8 mouse cellular contexts compared by ENCODE assay signal in the genomic region with DNA sequence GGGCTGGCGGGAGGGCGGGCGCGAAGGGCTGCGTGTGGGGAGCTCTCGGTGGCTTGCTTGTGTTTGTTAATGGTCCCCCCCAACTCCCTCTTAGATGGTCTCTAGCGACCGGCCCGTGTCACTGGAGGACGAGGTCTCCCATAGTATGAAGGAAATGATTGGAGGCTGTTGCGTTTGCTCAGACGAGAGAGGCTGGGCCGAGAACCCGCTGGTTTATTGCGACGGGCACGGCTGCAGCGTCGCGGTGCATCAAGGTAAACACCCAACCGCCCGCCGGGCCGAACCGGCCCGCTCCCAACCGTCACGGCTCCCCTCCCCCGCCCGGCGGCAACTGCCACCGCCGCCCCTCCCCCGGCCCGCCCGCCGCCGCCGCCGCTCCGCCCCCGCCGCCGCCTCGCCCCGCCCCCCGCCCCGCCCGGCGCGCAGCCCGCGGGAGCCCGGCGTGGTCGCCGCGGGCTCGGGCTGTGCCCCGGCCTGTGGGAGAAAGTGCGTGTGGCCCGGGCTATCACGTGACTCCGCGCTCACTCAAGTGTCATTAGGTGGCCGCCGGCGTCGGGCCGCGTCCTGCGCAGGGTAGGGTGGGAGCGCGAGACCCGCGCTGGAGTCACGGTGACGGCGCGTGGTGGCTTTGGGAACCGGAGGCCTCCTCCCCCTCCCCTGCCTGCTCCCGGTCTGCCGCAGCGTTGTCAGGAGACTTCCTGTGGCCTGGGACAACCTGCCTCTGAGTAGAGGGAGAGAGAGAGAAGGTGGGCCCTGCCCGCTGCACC. TPM values are rescaled to one million over a fixed set of nuclear protein-coding genes. Genes with fewer than 3 reads are reported as not detected.
DNase-seq lines count a peak whose midpoint lies in the region; ATAC-seq and TF ChIP-seq lines count a peak whose summit lies in the region.

No protein-coding gene starts in this region.

- ATAC-seq in heart, embryonic 12.5 days (ENCODE audit: insufficient number of reproducible peaks, low FRiP score): peak; percentile 83
- ATAC-seq in kidney, embryonic 16.5 days (ENCODE audit: low FRiP score, low TSS enrichment): peak; percentile 67
- ATAC-seq in liver, embryonic 12.5 days: peak; percentile 69
- peak; percentile 53 for ATAC-seq in stomach, embryonic 15.5 days (ENCODE audit: insufficient read depth, low FRiP score, low read depth)

- peak overlapping the region; percentile 78 for H3K4me2 ChIP-seq in heart, embryonic 12.5 days
- peak overlapping the region; percentile 86 for H3K4me2 ChIP-seq in kidney, embryonic 16.5 days (replicated peaks; ENCODE audit: low read depth, low read length)
- H3K4me2 ChIP-seq in liver, embryonic 12.5 days: peak overlapping the region; percentile 95
- H3K4me2 ChIP-seq in stomach, embryonic 15.5 days: peak overlapping the region; percentile 82

- H3K9me3 ChIP-seq in heart, embryonic 12.5 days (replicated peaks): no peaks in the 10 kb centered on the region
- no peaks in the 10 kb centered on the region for H3K9me3 ChIP-seq in kidney, embryonic 16.5 days (ENCODE audit: low read length)
- no peaks in the 10 kb centered on the region for H3K9me3 ChIP-seq in liver, embryonic 12.5 days (replicated peaks)
- no peaks in the 10 kb centered on the region for H3K9me3 ChIP-seq in stomach, embryonic 15.5 days

- TF ChIP-seq CTCF in C2C12 (IDR thresholded peaks at IDR 0.05; ENCODE audit: control insufficient read depth, insufficient read depth, insufficient read length): no peak
- TF ChIP-seq CTCF in bone marrow, adult 2 months (IDR thresholded peaks at IDR 0.05; ENCODE audit: control insufficient read depth, insufficient read depth, low read length): no peak
- no peak for TF ChIP-seq CTCF in embryonic fibroblast, embryonic 13.5 days (IDR thresholded peaks at IDR 0.05; ENCODE audit: borderline replicate concordance, insufficient read depth, low read length)

- peaks cover 44% of the 10 kb centered on the region for H3K79me3 ChIP-seq in C2C12 (ENCODE audit: low read depth)

- H3K79me2 ChIP-seq in C2C12 (ENCODE audit: control insufficient read depth, insufficient read depth): peaks cover 69% of the 10 kb centered on the region

- 1% methylated on average over 84 of the region's 85 CpGs for WGBS in bone marrow, adult 2 months
- WGBS in heart, embryonic 12.5 days: under 1% methylated on average over 60 of the region's 85 CpGs
- under 1% methylated on average over 45 of the region's 85 CpGs for WGBS in kidney, embryonic 16.5 days
- WGBS in liver, embryonic 12.5 days (ENCODE audit: insufficient replicate concordance): under 1% methylated on average over 66 of the region's 85 CpGs
- under 1% methylated on average over 60 of the region's 85 CpGs for WGBS in stomach, embryonic 15.5 days

- H3K36me3 ChIP-seq in C2C12 (ENCODE audit: control insufficient read depth, insufficient read depth): peaks cover 32% of the 10 kb centered on the region
- H3K36me3 ChIP-seq in heart, embryonic 12.5 days: peaks cover 12% of the 10 kb centered on the region
- H3K36me3 ChIP-seq in kidney, embryonic 16.5 days (ENCODE audit: insufficient read depth, low read length): 0 out of 2 replicates have a peak, but pooled peaks cover 3% of the 10 kb centered on the region
- peaks cover 29% of the 10 kb centered on the region for H3K36me3 ChIP-seq in liver, embryonic 12.5 days
- H3K36me3 ChIP-seq in stomach, embryonic 15.5 days: 0 out of 2 replicates have a peak, but pooled peaks cover 4% of the 10 kb centered on the region

- H3K27ac ChIP-seq in bone marrow, adult 2 months (ENCODE audit: control insufficient read depth, insufficient read depth, low read depth, low read length, poor library complexity): peak overlapping the region; percentile 99
- peak overlapping the region; percentile 95 for H3K27ac ChIP-seq in embryonic fibroblast, embryonic 13.5 days (ENCODE audit: insufficient read depth, low read length)
- peak overlapping the region; percentile 100 for H3K27ac ChIP-seq in heart, embryonic 12.5 days (ENCODE audit: poor library complexity, severe bottlenecking)
- peak overlapping the region; percentile 100 for H3K27ac ChIP-seq in kidney, embryonic 16.5 days (ENCODE audit: low read length)
- peak overlapping the region; percentile 100 for H3K27ac ChIP-seq in liver, embryonic 12.5 days
- H3K27ac ChIP-seq in stomach, embryonic 15.5 days: peak overlapping the region; percentile 99

- H3K4me1 ChIP-seq in bone marrow, adult 2 months (ENCODE audit: control insufficient read depth, insufficient read depth, low read length): no peaks in the 10 kb centered on the region
- H3K4me1 ChIP-seq in embryonic fibroblast, embryonic 13.5 days (ENCODE audit: control insufficient read depth, insufficient read depth, low read length): no peaks in the 10 kb centered on the region
- H3K4me1 ChIP-seq in heart, embryonic 12.5 days (replicated peaks): peaks cover 7% of the 10 kb centered on the region
- peaks cover 15% of the 10 kb centered on the region for H3K4me1 ChIP-seq in kidney, embryonic 16.5 days (ENCODE audit: insufficient read depth, low read length)
- H3K4me1 ChIP-seq in liver, embryonic 12.5 days: peaks cover 21% of the 10 kb centered on the region
- H3K4me1 ChIP-seq in stomach, embryonic 15.5 days: peaks cover 12% of the 10 kb centered on the region; the same call in 1 of the 2 replicates

- peak; percentile 89 for TF ChIP-seq POLR2A in bone marrow, adult 2 months (IDR thresholded peaks at IDR 0.05; ENCODE audit: borderline replicate concordance, control insufficient read depth, low read depth, low read length)
- peak; percentile 43; the same call in 1 of the 2 replicates for TF ChIP-seq POLR2A in embryonic fibroblast, embryonic 13.5 days (IDR thresholded peaks at IDR 0.05; ENCODE audit: low read depth, low read length)

- H3K9ac ChIP-seq in heart, embryonic 12.5 days: peak overlapping the region; percentile 100
- peak overlapping the region; percentile 99 for H3K9ac ChIP-seq in kidney, embryonic 16.5 days (replicated peaks; ENCODE audit: low read length)
- peak overlapping the region; percentile 99 for H3K9ac ChIP-seq in liver, embryonic 12.5 days
- H3K9ac ChIP-seq in stomach, embryonic 15.5 days: peak overlapping the region; percentile 89

- H3K4me3 ChIP-seq in C2C12 (ENCODE audit: insufficient read depth, poor library complexity, severe bottlenecking): peak overlapping the region; percentile 89
- H3K4me3 ChIP-seq in bone marrow, adult 2 months (replicated peaks; ENCODE audit: control insufficient read depth, low read depth, low read length): peak overlapping the region; percentile 90
- peak overlapping the region; percentile 82 for H3K4me3 ChIP-seq in embryonic fibroblast, embryonic 13.5 days (ENCODE audit: insufficient read depth, low read length)
- peak overlapping the region; percentile 95 for H3K4me3 ChIP-seq in heart, embryonic 12.5 days
- H3K4me3 ChIP-seq in kidney, embryonic 16.5 days (ENCODE audit: low read length): peak overlapping the region; percentile 80
- H3K4me3 ChIP-seq in liver, embryonic 12.5 days: peak overlapping the region; percentile 85
- H3K4me3 ChIP-seq in stomach, embryonic 15.5 days (replicated peaks): peak overlapping the region; percentile 83

- peak; percentile 82 for DNase-seq in naive thymus-derived CD4-positive, alpha-beta T cell, adult 2 months (ENCODE audit: low read depth)

- H3ac ChIP-seq in C2C12 (ENCODE audit: control insufficient read depth, insufficient read length, low read depth): peak overlapping the region; percentile 99

- no peaks in the 10 kb centered on the region for H3K27me3 ChIP-seq in C2C12 (ENCODE audit: control insufficient read depth, insufficient read depth, insufficient read length)
- H3K27me3 ChIP-seq in heart, embryonic 12.5 days (replicated peaks): no peaks in the 10 kb centered on the region
- no peaks in the 10 kb centered on the region for H3K27me3 ChIP-seq in kidney, embryonic 16.5 days (ENCODE audit: insufficient read depth, low read length)
- no peaks in the 10 kb centered on the region for H3K27me3 ChIP-seq in liver, embryonic 12.5 days (replicated peaks)
- H3K27me3 ChIP-seq in stomach, embryonic 15.5 days (replicated peaks): no peaks in the 10 kb centered on the region

TF ChIP-seq in C2C12, 6 proteins besides CTCF, POLR2A, EP300 and RAD21 (continues in another document):
- TF ChIP-seq MAX (IDR thresholded peaks at IDR 0.05) (peak; percentile 13), MYOG (IDR thresholded peaks at IDR 0.05; ENCODE audit: control insufficient read depth, extremely low read depth, insufficient read length) (no peak)

RNA-seq across cellular contexts. Expression of a gene that starts 10.1 kb away (rescaled TPM):
- polyA plus RNA-seq in C2C12 (2012; fragmentation: generic; extraction: Trizol): 10.0 TPM
- polyA plus RNA-seq in bone marrow, adult 2 months (2011; ENCODE audit: insufficient read depth, insufficient read length, low replicate concordance, missing spikeins): 34.1 and 49.4 TPM in 2 replicates
- 49.3 and 52.0 TPM in 2 replicates for polyA plus RNA-seq in embryonic fibroblast, embryonic 13.5 days (2011; ENCODE audit: insufficient read length, low read depth, missing spikeins)
- polyA plus RNA-seq in heart, embryonic 12.5 days (2016; fragmentation: Nextera tagmentation; extraction: Ambion mirVana): 36.3 and 37.1 TPM in 2 replicates
- polyA plus RNA-seq in kidney, embryonic 16.5 days (2015; fragmentation: Nextera tagmentation; extraction: Ambion mirVana): 63.4 and 73.6 TPM in 2 replicates
- 39.2 and 40.1 TPM in 2 replicates for polyA plus RNA-seq in liver, embryonic 12.5 days (2016; fragmentation: Nextera tagmentation; extraction: Ambion mirVana)
- 52.2 and 59.1 TPM in 2 replicates for polyA plus RNA-seq in stomach, embryonic 15.5 days (2015; fragmentation: Nextera tagmentation; extraction: Ambion mirVana)

RNA-seq across cellular contexts. Expression of a gene that starts 16.3 kb away (rescaled TPM):
- 0.55 TPM for polyA plus RNA-seq in C2C12 (2012; fragmentation: generic; extraction: Trizol)
- 0.22 and 1.4 TPM in 2 replicates for polyA plus RNA-seq in bone marrow, adult 2 months (2011; ENCODE audit: insufficient read depth, insufficient read length, low replicate concordance, missing spikeins)
- polyA plus RNA-seq in embryonic fibroblast, embryonic 13.5 days (2011; ENCODE audit: insufficient read length, low read depth, missing spikeins): 4.4 and 8.5 TPM in 2 replicates
- polyA plus RNA-seq in heart, embryonic 12.5 days (2016; fragmentation: Nextera tagmentation; extraction: Ambion mirVana): 7.7 and 8.8 TPM in 2 replicates
- polyA plus RNA-seq in kidney, embryonic 16.5 days (2015; fragmentation: Nextera tagmentation; extraction: Ambion mirVana): 8.8 and 9.2 TPM in 2 replicates
- 1.0 and 1.2 TPM in 2 replicates for polyA plus RNA-seq in liver, embryonic 12.5 days (2016; fragmentation: Nextera tagmentation; extraction: Ambion mirVana)
- polyA plus RNA-seq in stomach, embryonic 15.5 days (2015; fragmentation: Nextera tagmentation; extraction: Ambion mirVana): 4.0 TPM in 2 replicates

RNA-seq across cellular contexts. Expression of a gene that starts 27.6 kb away (rescaled TPM):
- 3.9 TPM for polyA plus RNA-seq in C2C12 (2012; fragmentation: generic; extraction: Trizol)
- polyA plus RNA-seq in bone marrow, adult 2 months (2011; ENCODE audit: insufficient read depth, insufficient read length, low replicate concordance, missing spikeins): not detected in 2 replicates
- 6.4 and 8.6 TPM in 2 replicates for polyA plus RNA-seq in embryonic fibroblast, embryonic 13.5 days (2011; ENCODE audit: insufficient read length, low read depth, missing spikeins)
- polyA plus RNA-seq in heart, embryonic 12.5 days (2016; fragmentation: Nextera tagmentation; extraction: Ambion mirVana): 14.8 and 18.3 TPM in 2 replicates
- polyA plus RNA-seq in kidney, embryonic 16.5 days (2015; fragmentation: Nextera tagmentation; extraction: Ambion mirVana): 14.1 and 16.2 TPM in 2 replicates
- polyA plus RNA-seq in liver, embryonic 12.5 days (2016; fragmentation: Nextera tagmentation; extraction: Ambion mirVana): 2.7 and 2.8 TPM in 2 replicates
- 11.3 and 12.7 TPM in 2 replicates for polyA plus RNA-seq in stomach, embryonic 15.5 days (2015; fragmentation: Nextera tagmentation; extraction: Ambion mirVana)

Comparison
In these comparisons a context has a peak if more than half of its experiments do, and no peak if none do; other contexts are left out.
1. Peak in every context shown above with its lines: DNase-seq, ATAC-seq, H3K4me3 ChIP-seq and H3K27ac ChIP-seq.